Mouse (Mus musculus): ENCODE measurements at regions not wholly inside any gene's neighbourhood (a gene's known extent, or its start where the extent isn't known, plus 50 kb on each side); places are given as distances from the start of the nearest gene placed in this dataset.

- DNase-seq (ENCODE audit: low spot score in 2 of 2): no peak
Observed at GRCm38 (mm10) chr8:87116190-87116765, 231.2 kb upstream of the N4bp1 start.

GRCm38 (mm10) chr8:87112355-87112754 is 227.3 kb upstream of the N4bp1 start:
- DNase-seq (ENCODE audit: low spot score in 2 of 2): no peak

- DNase-seq (ENCODE audit: low spot score in 2 of 2): no peak
Observed at GRCm38 (mm10) chr8:87105106-87105505, 220.0 kb upstream of the N4bp1 start.

DNA sequence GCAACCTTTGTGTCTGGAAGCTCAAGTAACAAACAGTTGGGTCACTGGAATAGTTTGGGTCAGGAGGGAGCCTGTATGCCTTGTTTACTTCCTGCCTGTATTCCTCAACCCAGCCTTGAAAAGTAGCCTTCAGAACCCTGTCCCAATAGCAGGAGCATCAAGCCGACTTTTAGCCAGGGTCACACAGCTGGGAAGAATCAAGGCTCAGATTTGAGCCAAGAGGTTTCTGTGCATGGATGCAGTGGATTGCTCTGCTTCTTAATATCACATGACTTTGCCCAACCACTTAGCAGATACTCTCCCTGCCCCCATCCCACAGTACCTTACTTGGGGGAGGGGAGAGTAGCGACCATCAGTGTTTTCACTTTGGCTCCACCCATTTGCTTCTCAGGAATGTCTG is 210.2 kb upstream of the N4bp1 start:
- DNase-seq (ENCODE audit: low spot score in 2 of 2): no peak

DNA sequence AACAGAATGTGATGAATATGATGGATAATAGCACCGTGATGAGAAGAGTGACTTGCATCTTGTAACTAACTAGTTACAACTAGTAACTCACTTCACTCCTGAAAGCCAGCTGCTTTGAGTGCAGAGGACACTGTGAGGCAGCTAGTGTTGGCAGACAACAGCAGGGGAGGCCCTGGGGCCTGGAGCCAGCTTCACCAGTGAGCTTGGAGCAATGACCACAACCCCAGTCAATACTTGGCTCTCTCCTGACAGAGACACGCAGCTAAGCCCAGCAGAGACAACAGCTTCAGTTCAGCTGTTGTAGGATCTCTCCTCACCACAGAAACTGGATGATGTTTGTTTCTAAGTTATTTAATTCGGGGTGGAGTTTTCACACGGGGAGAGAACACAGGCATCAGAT is 209.6 kb upstream of the N4bp1 start:
- DNase-seq (ENCODE audit: low spot score in 2 of 2): no peak

DNA sequence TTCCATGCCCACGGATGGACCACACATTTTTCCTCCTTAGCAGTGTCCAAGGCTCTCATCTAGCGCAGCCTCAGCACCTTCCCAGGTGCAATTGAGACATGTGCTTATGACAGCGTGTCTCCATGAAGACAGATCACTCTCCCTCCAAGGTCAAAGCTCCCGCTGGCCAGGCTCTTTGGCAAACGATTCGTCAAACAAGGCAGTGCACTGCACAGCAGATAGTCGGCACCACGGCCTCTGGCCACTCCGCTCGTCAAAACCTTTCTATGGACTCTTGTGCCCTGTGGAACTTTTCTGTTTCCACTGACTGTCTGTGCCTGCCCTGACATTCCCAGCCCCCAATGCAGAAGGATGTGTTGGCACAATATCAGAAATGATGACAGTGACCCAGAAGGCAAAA is 208.7 kb upstream of the N4bp1 start:
- no peak for DNase-seq (ENCODE audit: low spot score in 2 of 2)

- DNase-seq (ENCODE audit: low spot score in 2 of 2): no peak
Observed at GRCm38 (mm10) chr8:87093081-87093480, 208.0 kb upstream of the N4bp1 start.

- DNase-seq (ENCODE audit: low spot score in 2 of 2): no peak
Observed at GRCm38 (mm10) chr8:87087451-87088095, 202.5 kb upstream of the N4bp1 start.

DNA sequence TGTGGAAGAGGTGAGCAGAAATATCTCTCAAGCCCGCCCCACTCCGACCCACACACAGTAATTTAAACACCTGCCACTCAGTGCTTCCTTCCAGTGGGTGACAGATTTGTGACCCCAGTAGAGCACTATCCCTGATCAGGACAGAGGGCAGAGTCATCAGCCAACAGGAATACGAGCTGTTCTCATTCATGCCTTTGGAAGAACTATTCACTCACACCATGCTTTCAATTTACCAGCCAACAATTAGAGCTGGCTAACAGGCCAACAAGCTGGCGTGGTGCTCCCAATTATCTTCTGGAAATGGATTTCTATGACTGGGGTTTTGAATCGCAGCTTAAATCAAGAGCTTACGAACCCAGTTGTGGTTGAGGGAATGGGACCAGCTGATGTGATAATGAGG is 193.2 kb upstream of the N4bp1 start:
- no peak for DNase-seq (ENCODE audit: low spot score in 2 of 2)

DNA sequence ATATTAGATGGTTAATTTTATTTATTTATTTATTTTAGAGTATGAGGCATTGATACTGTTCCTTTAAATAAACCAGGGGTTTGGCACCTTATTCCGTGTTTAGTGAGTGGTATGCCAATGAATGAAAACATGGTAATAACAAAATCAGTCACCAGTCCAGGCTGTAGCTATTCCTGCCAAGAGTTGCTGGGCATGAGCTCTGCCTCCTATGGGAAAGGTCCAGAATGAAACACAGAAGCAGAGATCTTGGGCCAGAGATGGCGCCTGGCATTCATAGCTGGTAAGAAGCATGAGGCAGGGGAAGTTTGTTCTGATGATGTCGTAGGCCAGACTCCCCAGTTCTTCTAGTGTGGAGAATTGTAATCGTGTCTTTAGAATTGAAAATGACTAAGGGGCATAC is 190.9 kb upstream of the N4bp1 start:
- no peak for DNase-seq (ENCODE audit: low spot score in 2 of 2)

DNA sequence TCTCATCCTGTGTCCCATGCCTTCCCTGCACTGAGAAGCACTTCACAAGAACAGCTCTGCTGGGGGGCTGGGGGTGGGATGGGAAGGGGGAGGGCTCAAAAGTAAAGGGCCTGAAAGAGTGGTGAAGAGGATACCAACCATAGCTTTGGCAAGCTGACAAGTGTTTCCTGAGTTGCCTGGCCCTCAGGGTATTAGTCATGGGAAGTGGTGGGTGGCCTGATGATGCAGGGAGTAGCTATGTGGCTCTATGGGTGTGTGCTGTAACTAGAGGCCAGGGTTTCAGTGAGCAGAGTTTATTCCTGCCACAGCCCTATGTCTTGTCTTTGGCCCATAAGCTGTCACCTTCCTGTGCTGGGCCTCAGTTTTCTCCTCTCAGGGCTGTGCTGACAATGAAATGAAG is 186.2 kb upstream of the N4bp1 start:
- DNase-seq (ENCODE audit: low spot score in 2 of 2): no peak

- DNase-seq (ENCODE audit: low spot score in 2 of 2): no peak
Observed at GRCm38 (mm10) chr8:87067106-87067505, 182.0 kb upstream of the N4bp1 start.

DNA sequence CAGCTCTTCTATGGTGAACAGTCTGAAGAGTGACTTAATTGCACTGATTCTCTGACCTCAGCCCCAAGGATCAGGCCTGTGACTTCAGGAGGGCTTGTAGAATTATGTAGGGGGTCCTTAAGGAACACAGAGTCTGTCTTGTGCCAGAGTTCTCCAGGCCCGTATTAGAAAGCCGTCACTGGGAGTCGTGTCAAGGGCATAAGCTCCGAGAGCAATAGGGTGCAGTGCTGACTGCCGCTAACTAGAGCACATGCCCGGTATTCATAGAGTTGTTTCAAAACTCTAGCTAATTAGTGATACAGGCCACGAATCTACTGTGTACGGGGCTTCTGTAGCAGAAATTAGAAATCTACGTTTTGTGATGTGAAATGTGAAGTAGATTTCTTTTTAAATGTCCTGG is 179.7 kb upstream of the N4bp1 start:
- no peak for DNase-seq (ENCODE audit: low spot score in 2 of 2)

DNA sequence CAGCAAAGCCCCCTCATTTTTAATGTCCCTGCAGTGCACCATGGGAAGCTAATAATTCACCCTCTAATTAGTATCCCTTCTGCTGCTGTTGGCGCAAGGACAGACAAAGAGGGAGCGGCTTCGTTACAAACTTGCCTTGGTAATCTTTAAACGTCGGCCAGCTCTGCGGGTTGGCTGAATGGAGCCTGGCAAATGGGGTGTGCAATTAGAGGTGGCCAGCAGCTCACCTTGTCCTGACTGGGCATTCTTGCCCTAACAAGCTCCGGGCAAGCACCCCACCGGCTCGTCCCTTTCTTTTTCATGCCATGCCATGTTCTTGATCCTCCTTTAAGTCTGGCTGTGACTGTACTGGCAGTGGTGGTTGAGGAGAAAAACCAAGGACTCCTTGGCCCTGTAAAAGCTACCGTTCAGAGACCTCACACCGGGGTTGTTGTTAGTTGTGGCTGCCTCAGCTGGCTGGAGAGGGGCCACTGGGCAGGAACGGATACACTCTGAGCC is 179.2 kb upstream of the N4bp1 start:
- DNase-seq (ENCODE audit: low spot score in 2 of 2): peak; percentile 11 to 21

DNA sequence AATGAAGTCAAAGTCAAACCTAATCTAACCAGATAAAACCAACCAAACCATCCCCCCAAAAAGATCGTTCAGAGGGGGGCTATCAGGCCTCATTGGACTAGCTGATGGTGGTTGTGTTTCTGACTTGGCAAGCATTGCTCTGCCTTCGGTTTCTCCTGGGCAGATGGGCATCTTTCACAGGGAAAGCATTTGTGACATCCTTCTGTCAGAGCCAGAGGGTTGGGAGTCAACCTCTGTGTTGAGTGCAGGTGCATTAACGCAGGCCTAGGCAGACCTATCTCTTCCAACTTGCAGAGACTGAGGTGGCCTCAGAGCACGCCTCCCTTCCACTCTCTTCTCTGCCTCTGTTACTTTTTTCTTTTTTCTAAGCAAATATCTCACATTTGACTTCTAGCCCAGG is 178.5 kb upstream of the N4bp1 start:
- no peak for DNase-seq (ENCODE audit: low spot score in 2 of 2)

DNA sequence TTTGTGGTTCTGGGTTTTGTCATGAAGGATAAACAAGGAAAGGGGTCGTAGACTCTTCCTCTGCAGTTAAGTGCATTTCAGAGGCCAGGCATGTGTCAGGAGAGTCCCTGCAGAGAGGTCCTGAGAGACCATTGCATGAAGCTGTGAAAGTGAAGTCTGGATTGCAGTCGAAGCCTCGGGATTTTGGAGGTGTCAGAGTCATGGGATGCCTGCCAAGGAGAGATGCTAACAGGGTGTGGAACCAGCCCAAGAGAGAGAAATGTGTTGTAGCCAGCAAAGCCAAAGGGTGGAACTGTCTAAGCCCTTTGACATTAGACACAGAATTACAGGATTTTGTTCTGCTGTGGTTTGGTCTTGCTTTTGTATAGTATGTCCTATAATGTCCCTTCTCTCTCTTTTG is 164.7 kb upstream of the N4bp1 start:
- no peak for DNase-seq (ENCODE audit: low spot score in 2 of 2)

GRCm38 (mm10) chr8:87049196-87049595 is 164.1 kb upstream of the N4bp1 start:
- no peak for DNase-seq (ENCODE audit: low spot score in 2 of 2)

- no peak for DNase-seq (ENCODE audit: low spot score in 2 of 2)
Observed at GRCm38 (mm10) chr8:87046590-87046989, 161.5 kb upstream of the N4bp1 start.

GRCm38 (mm10) chr8:87043016-87043415 is 158.0 kb upstream of the N4bp1 start:
- DNase-seq (ENCODE audit: low spot score in 2 of 2): no peak

DNA sequence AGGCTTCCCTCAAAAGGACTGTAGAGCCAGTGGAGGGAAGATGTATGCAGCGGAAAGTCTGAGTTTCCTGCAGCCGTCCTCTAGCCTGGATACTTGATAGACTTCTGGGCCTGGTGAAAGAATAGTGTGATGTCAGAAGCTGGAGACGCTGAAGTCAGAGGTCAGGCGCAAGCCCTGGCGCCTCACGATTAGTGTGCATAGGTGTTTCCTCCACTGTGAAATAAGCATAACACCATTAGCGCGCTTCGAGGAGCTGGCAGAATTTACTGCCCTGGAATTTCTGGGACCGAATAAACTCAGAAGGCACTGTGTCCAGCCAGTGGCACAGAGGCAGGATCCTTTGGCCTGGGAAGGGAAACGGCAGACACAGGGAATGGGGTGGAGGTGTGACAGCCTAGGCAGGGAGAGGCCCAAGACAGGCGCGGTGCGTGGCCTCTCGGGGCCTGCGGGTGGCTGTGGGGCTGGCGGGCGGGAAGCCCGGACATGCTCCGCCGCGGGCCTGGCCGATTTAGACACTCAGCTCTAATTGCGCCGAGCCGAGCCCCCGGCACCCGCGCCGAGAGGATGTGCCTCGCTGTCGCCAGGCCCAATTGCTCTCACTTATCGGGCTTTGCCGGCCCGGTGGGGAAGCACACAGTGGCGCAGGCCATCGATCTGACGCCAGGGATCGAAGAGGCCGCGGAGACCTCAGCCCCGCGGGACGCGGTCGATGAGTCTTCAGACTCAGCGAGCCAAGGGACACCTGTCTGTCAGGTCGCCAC is 152.7 kb upstream of the N4bp1 start:
- peak in 1 of 2 experiments; percentile 15 for DNase-seq (ENCODE audit: low spot score in 2 of 2)

DNA sequence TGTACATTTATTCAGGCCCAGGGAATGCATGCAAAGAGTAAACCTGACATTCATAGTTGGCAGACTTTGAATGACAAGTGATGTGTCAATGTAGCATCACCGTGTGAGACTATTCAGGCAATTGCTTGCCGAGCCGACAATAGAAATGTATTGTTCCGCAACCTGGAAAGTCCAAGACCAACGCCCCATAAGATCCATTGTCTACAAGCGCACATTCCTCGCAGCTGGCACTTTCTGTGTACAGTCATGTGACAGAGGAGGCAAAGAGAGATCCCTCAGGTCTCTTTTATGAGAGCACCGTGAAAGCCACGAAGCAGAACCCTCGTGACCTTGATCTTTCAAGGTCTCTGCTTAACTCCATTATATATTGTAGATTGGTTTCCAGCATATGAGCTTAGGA is 150.9 kb upstream of the N4bp1 start:
- DNase-seq (ENCODE audit: low spot score in 2 of 2): no peak

DNA sequence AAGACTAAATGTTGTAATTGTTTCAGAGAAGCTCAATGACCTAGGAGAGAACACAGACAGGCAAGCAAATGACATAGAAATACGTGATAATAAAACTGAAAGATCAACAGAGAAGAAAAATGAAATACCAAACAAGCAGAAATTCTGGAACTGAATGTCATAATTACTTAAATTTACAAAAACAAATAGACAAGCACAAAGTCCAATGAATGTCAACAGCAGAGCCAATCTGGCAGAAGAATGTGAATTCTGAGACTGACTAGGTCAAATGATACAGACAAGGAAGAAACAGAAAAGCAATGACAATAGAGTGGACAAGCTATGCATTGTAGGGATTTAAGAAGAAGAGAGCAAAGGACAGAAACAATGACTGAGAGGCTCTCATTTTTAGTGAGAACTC is 143.1 kb upstream of the N4bp1 start:
- no peak for DNase-seq (ENCODE audit: low spot score in 2 of 2)

- no peak for DNase-seq (ENCODE audit: low spot score in 2 of 2)
Observed at GRCm38 (mm10) chr8:87025946-87026345, 140.9 kb upstream of the N4bp1 start.

Measured in frontal cortex, postnatal 10 days (tissue).